Mouse (Mus musculus) urinary bladder, postnatal 10 days (tissue): ENCODE measurements around the gene Smoc1.

ENCODE experiments used
- DNase-seq: peaks from one replicate; pipeline ENCODE4 v3.0.0; 2022; ENCODE audit warnings: low spot score

The Smoc1 gene

DNA sequence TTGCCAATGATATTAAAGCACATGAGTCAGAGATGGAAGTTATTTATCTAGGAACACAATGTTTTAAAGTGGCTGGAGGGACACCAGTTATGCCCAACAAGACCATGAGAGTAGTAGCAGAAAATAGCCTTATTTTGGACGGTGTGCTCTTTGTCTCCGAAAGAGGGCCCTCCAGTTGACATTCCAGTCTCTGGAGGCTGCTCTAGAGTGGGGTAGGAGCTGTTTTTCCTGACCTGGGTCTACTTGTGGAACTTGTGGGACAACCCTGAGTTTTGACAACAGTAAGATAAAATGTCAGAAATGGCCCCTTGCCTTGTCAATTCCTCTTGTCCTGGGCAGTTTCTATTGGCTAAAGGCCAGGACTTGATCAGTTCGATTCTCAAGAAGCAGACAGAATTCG is 104.5 kb downstream of the Smoc1 start:
- no peak for DNase-seq

DNA sequence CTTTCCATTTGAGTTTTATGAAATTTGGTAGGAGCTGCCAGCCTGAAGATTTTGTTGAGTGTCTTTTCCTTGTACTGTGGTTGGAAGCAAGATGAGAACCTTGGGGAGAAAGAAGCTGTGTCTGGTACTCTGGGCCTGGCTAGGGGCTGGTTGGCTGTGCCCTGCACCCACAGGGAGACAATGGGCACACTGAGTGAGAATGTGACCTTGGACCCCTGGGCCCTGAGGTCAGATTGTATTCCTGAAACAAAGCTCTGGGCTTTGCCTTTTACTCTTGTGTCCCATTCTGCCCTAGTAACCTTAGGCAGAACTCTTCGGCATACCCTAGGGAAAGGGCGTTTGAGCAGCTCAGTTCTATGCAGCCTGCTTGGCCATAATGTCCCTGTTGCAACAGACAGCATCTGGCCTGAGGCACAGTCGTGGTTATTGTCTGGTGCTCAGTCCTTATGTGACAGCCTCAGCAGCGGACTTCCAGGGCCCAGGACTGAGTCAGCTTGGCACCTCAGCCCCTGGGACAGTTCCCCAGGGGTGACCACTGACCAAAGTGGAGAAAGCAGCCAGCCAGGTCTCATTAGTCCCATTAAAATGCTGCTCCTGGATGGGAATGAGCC is 106.6 kb downstream of the Smoc1 start:
- no peak for DNase-seq

DNA sequence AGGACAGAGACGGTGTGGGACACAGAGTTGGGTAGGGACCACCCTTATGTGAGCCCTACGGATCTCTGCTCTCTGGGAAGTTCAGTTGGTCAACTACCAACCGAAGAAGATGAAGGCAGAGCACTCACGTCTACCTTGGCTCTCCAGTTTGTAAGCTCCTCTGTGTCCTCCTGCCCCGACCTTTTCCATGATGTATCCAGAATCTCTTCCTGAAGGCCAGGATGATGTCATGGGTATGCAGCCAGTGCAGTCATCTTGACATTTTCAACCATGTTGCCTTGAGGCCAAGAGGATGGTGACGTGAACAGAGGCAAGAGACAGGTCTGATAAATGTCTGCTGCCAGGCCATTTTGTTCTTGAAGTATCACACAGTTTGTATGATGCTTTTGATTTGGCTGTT is 111.6 kb downstream of the Smoc1 start:
- DNase-seq: no peak

DNA sequence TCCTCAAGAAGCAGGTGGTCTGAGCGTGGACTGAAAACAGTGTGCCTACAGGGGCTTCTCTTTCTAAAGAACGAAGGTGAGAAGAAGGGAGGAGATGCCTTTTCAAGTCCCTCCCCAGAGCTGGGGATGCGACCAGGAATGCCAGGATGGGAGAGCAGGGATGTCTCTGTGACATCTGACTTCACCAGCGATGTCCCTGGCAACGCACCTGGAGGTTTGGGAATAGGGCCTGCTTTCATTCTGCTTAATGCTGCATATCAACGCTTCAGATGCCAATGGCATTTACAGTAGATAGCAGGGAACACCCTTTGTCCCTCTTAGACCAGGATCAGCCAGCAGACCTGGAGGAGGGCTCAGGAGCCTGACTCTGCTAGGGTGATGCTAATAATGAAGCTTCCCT is 112.9 kb downstream of the Smoc1 start:
- DNase-seq: no peak

DNA sequence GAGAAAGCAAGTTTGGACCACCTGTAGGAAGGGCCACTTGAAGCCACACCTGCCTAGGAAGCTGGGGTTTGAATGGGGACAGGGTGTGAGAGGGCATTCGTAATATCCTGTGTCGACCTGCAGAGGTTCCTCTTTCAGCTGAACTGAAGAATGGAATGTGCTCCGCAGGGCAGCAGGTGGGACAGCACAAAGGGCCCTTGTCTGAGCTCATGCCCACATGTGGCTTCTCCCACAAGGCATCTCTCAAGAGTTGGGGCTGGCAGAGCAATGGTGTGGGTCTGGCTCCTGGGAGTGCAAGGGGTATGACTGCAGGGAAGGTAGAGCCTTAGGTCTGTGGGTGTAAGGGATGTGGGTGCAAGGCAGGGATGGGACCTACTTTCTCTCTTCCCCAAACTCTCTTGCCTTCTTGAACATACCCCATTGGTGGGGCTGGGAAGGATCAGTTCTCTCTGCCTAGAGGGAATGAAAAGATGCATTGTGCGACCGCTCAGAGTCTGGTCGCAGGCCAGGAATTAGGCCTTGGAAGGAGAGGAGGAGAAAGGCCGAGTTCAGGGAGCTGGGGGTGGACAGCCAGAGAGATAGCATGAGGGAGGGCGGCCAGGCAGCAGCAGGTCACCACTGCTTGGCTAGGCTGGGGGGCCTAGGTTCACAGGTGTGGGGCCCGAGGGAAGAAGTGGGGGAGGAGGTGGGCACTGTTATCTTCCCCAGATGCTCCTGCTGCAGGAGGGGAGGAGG is 114.2 kb downstream of the Smoc1 start:
- DNase-seq: no peak

DNA sequence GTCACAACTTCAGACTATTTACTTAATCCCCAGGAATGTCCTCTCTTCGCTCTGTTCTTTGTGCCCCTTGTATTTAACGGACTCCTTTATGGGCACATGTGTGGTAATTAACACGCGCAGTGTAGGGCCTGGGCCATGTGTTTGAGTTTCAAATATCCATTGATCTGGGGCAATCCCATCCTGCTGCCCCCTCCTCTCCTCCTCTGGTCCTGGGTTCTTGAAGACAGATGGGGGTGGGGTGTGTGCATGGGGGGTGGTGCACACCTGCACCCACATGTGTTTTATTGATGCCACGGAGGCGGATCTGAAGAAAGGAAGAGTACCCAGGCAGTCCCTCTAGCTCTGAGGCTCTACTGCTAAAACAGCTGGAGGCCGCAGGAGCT is 114.7 kb downstream of the Smoc1 start:
- DNase-seq: no peak

DNA sequence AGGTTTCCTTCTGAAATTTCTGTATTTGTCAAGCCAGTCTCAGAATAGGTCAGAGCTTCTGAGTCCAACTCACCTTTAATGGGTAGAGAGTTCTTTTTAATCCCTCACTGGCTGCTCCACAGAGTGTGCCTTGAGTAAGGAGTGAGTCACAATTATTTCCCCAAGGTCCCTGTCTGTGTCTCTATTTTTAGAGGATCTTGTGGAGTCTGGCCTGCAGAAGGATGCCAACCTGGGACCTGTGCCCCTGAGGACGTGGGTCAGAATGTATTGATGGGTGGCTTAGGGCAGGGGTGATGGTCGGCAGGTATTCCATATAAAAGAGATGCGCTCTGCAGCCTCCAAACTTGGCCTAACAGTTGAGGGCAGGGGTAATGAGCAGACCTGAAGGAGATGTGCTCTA is 115.6 kb downstream of the Smoc1 start:
- no peak for DNase-seq

DNA sequence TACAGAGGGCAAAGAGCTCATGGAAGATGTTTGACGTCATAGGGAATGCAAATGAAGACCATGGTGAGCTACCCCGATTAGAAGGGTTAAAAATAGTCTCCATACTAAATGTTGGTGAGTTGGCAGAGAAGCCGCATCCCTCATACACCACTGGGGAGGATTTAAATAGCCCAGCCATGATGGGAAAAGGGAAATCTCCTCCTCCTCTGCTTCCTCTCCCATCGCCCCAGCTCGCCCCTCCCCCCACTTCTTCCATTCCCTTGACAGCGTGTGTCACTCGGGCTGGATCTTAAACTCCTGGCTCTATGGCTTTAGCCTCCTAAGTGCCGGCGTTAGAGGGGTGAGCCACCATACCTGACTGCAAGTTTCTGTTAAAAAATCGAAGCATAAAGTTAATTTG is 117.6 kb downstream of the Smoc1 start:
- DNase-seq: no peak

DNA sequence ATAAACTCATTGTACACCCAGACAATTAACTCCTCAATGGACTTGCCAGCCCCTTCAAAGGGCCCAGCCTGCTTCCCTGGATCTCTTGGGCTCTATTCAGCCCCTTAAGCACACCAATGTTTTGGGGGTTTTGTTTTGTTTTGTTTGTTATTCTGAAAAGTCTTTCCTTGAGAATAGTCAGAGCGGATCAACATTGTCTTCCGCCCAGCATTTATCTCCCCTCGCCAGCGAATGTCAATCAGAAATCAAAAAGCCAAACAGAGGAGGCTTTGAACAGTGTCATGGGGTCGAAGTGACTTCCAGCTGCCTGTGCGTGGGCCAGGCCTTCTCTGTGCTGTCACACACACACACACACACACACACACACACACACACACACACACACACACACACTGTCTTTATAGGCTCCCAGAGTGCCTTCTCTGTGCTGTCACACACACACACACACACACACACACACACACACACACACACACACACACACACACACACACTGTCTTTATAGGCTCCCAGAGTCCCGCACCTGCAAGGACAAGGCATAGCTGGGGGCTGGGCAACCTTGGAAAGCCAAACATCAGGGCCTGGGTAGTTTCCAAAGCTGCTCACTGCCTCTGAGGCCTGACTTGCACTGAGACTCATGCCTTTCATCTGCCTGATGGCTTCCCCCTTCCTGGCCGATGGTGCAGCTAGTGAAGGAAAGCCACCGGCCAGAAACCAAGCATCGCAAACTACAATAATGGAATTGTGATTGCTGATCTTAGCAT is 120.0 kb downstream of the Smoc1 start:
- DNase-seq: no peak

DNA sequence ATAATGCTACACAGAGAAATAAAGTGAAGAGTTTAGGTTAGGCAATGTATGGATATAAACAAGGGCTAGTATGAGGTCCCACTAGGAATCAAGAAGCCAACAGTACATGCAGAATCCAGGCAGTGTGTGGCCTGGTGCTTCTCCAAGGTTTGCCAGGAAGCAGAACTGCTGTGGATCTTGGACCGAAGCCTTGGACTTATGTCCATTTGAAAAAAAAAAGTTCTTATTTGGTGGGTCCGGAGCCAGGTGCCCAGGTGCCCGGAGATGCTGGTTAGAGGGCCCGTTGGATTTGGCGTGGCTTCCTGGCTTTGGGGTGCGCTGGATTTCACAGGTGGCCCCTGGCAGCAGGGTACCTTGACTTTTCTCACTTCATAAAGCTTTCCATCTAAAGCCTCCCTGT is 121.3 kb downstream of the Smoc1 start:
- no peak for DNase-seq

DNA sequence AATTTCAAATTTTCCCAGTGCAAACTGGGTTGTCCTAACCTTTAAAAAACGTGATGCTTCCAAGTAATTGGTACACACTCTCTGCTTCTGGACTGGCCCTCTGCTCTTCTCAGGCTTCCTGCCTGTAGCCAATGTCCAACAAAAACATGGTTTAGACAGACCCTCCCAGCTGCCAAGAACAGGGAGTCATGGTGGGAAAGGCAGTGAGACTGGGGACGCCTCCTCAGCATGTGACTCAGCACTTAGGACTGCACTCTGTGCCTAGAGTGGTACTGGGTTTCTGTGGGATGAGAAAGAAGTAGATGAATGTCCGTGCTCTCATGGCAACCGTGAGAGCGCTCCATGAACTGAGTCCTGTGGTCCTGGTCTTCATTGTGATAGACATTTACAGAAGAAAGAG is 124.3 kb downstream of the Smoc1 start:
- DNase-seq: no peak

DNA sequence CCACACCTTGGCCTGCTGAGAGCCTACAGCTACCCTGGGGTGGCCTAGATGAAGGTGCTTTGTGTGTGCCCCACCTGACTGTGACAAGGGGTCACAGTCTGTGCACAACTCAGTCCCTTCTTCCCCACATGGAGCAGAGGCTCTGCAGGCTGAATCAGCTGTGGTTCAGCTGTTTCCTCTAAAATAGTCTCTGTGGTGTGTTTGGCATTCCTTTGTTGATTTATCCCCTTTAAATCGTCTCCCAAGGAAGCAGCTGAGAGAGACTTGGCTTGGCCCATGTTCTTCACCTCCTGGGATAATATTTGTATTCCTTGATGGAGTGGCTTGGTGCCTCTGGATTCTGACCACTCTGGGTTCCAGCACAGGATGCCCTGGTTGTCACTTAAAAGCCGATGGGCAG is 125.5 kb downstream of the Smoc1 start:
- no peak for DNase-seq

DNA sequence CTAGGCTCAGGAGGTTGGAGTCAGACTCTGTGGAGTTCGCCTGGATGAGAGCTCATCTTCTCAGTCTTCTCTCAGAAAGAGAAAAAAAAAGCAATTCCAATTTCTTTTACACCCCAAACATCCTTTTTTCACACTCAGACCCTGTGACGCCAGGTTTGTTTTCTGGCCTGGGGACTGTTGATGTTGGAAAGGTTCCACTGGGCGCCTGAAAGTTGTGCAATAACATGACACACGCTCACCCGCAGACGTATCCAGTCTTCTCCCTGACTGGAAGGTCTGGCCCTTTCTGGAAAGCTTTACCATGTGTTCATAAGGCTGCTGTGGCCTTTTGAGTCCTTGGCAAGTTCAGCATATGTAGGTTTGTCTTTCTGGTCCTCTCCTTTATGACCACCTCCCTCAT is 129.1 kb downstream of the Smoc1 start:
- DNase-seq: no peak

DNA sequence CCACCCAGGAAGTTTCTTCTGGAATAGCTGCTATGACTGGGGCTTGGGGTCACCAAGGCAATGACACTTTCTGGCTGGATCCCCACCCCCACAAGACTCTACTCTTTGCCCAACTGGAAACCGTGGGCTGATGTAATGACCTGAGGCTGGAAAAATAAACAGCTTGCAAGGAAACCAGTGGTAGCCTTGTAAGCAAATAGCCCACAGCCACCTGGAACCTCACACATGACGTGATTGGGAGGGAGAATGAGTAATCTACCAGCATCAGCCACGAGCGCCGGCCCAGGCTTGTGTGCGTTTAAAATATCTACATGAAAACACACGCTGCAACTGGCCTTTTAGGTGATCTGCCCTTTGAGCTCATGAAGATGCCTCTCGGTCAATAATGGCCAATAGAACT is 130.2 kb downstream of the Smoc1 start:
- DNase-seq: no peak

DNA sequence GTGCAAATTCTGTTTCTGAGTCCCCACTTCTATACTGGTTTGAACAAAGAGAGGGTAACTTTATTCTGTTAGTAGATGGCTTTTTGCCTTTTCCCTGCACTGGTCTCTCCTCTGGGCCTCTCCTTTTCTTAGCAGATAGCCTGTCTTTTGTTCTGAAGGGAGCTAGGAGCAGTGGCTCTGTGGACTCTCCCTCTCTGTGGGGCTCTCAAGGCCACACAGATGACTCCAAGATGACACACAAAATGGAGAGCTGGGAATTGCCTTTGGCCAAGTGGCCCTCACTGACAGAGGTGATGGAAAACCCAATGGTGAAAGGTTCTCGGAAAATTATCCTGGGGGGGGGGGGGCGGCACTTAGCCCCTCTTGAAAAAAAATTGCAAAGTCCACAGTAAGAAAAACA is 133.3 kb downstream of the Smoc1 start:
- no peak for DNase-seq

DNA sequence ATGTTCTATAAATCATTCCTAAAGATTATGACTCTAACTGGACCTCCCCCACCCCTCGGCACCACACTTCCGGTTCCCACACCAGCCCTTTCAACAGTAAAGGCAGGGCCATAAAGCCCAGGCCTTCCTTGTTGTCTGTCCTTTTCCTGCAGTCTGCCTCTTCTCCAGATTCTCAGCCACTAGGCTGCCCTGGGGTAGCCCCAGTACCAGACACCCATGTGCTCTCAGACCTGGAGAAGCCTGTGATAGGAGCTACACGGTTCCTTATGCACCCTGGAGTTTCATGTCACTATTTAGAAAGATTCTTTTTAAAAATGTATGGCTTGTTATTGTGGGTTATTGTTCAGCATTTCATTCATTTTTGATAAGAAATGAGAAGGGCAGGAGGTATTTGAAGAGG is 133.8 kb downstream of the Smoc1 start:
- no peak for DNase-seq

DNA sequence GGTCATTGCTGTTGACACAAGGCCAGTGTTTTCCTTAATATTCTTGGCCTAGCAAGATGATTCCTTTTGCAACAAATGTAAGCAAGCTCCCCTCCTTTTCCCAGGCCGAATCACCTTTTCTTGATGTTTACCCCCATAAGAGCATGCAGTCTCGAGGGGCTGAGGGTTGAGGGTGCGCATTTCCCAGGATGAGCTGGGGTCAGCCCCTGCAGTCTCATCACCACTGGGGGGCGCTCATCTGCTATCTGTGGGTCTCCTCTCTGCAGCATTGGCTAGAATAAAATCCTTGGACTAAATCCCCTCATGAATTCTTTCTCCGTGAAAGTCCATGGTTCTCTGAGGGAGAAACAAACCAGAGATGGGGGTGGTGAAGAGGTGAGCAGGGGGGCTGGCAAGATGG is 134.2 kb downstream of the Smoc1 start:
- DNase-seq: no peak

DNA sequence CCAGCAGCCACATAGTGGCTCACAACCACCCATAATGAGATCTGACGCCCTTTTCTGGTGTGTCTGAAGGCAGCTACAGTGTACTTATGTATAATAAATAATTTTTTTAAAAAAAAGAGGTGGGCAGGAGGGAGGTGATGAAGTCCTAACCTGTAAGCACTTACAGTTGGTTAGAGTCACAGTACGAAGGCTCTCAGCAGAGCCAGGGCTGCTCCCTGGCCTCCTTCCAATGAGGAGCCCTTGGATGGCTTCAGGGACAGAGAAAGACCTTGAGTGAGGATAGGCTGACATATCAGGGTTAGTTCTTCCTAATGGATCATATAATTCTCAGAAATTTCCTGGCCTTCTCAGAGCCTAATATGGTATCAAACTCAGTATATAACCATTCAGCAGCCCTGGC is 134.7 kb downstream of the Smoc1 start:
- DNase-seq: no peak

DNA sequence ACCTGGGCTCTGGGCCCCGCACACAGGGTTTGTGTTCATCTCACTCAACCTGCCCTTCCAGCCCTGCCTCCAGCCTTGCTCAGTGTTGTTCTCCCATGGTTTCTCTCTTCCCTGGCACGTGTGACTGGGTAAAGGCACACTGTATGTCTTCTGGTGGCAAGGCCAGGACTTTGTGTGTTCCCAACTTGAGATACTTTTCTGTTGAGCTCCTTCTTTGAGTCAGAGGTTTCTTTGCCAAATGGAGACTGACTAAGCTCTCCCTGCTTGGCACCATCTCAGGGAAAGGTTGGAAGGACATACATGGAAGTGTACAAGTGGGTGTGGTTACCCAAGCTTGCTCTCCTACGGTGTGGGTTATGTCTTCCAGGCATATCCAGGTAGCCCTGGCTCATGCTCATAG is 136.5 kb downstream of the Smoc1 start:
- DNase-seq: no peak

DNA sequence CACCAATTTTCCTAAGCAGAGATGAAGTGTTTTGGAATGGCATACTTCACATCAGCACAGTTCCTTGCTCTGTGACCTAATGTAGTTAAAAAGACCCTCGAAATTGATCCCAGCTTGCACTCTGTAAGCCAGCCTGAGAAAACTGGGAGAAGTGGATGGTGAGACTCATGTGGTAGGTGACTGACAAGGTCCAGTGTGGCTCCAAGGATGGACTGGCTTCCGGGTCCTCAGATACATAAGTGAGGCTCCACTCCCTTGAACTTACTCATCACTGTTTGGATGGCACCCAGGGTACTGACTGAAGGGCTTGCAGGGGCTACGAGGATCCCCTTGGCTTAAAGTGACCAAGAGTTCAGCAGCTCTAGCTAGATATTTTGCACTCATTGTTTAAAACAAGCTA is 137.0 kb downstream of the Smoc1 start:
- DNase-seq: no peak

DNA sequence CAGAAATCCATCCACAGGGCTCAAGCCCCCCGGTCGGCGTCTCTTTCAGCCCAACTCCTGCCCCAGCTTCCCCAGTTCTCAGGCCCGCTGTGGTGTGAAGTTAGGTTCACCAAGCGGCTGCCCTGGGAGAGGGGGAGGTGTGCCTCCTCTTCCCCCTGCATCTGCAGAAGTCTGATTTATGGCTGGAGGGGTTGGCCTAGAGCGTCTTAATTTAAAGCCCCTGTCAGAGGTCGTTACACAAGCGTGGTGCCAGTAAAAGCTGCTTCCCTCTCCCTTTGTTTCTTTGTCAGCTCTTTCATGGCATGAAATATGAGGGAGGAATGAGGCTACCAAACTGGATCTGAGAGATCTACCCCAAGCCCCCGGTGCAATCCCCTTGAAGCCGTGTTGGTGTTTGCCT is 139.5 kb downstream of the Smoc1 start:
- DNase-seq: no peak

DNA sequence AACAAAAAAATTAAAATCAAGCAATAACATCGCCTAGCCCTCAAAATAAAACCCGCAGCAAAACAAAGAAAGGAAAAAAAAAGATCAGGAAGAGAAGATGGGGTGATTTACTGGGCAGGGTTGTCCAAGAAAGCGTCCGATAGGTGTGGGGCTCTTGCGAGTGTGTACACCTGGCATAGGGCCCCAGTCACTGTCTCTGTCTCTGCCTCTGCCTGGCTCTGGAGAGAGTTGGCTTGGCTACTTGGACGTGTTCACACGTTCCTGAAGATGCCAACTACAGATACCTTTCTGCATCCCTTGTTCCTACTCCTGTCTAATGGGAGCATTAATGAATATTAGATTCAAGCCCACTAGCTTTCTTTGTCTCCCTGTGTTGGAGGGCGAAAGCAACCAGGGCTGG is 140.0 kb downstream of the Smoc1 start:
- DNase-seq: no peak

DNA sequence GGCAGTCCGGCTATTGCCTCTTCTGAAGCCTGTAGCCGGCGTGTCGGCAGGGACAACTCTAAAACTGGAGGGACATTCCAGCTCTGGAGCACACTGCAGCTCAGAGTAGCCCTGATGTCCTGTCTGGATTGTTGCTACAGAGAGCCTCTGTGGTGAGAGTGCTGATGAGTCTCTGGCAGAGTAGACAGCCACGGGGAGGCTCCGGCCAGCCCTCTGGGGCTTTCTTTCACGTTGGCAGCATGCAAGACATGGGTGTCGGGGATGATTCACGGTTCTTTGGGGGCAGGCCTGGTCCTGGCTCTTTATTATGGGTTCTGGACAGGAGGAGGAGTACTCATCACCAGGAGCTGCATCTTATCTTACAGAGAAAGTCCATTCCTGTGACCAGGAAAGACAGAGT is 140.5 kb downstream of the Smoc1 start:
- no peak for DNase-seq

DNA sequence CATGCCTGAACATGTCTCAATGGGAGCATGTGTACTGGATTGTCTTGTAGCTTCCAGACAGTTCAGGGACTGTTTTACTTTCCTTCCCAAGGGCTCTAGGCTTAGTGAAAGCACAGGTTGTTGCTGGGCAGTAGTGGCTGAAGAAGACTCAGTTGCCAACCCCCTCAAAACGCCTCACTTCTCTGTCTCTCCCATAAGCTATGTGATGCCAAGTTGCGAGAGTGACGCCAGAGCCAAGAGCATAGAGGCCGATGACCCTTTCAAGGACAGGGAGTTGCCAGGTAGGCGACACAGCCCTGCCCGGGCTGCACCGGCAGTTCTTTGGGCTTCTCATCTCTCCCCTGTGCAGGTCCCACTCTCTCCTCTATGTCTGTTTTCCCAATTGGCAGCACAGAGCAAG is 141.4 kb downstream of the Smoc1 start:
- no peak for DNase-seq
